Comparison of ENCODE assay signal across 15 mouse cellular contexts in genomic region chr11:86596976-86597375, GRCm38 (mm10). TPM values are rescaled to one million over a fixed set of nuclear protein-coding genes. Genes with fewer than 3 reads are reported as not detected.
DNase-seq lines count a peak whose midpoint lies in the region; ATAC-seq and TF ChIP-seq lines count a peak whose summit lies in the region.
"Had no signal": no experiment of that assay in that cellular context is flagged by ENCODE, and none has a peak within 500 bp of the region (broad histone marks: within the 10 kb centered on the region; RNA-seq: fewer than 3 reads in every experiment).

No protein-coding gene starts in this region.

- no peak overlapping the region for H3K4me2 ChIP-seq in liver, embryonic 13.5 days
- H3K4me2 ChIP-seq: embryonic facial prominence, embryonic 12.5 days; forebrain, embryonic 12.5 days; heart, embryonic 12.5 days; hindbrain, embryonic 14.5 days had no signal

- no peak for TF ChIP-seq EP300 in heart, adult 2 months (IDR thresholded peaks at IDR 0.05; ENCODE audit: insufficient read depth, low read depth, low read length)

- no peak for TF ChIP-seq POLR2A in heart, adult 2 months (IDR thresholded peaks at IDR 0.05; ENCODE audit: insufficient read depth, low read depth, low read length)

- no peak for TF ChIP-seq CTCF in heart, adult 2 months (IDR thresholded peaks at IDR 0.05)

- DNase-seq in heart, adult 11 months = peak; percentile 48
- DNase-seq in heart, adult 2 months = no peak
- DNase-seq in liver, embryonic 13.5 days = no peak
- no peak for DNase-seq in liver
- peak; percentile 29 for DNase-seq in adipocyte (ENCODE audit: low spot score)
- DNase-seq in skeletal muscle tissue, adult 2 months (ENCODE audit: low read depth, low spot score) = peak; percentile 81
- DNase-seq in spleen, adult 18-20 months = no peak
- DNase-seq: adrenal gland, adult 8-10 months; cerebellum, adult 2 months had no signal

- ATAC-seq in liver, embryonic 13.5 days (ENCODE audit: low read depth) = no peak
- ATAC-seq: forebrain, embryonic 16.5 days had no signal

- 89% methylated on average over 3 of the region's 3 CpGs for WGBS in heart, adult 2 months
- WGBS in liver, embryonic 13.5 days (ENCODE audit: insufficient replicate concordance) = 83% methylated on average over 3 of the region's 3 CpGs

- no peak overlapping the region for H3K9ac ChIP-seq in heart, adult 2 months (ENCODE audit: low read depth, low read length)
- no peak overlapping the region for H3K9ac ChIP-seq in liver, embryonic 13.5 days
- H3K9ac ChIP-seq: embryonic facial prominence, embryonic 12.5 days; forebrain, embryonic 12.5 days; heart, embryonic 12.5 days; hindbrain, embryonic 14.5 days had no signal

- no peaks in the 10 kb centered on the region for H3K9me3 ChIP-seq in liver, embryonic 13.5 days (replicated peaks)
- H3K9me3 ChIP-seq: embryonic facial prominence, embryonic 12.5 days; forebrain, embryonic 12.5 days; heart, embryonic 12.5 days; hindbrain, embryonic 10.5 days had no signal

- no peak overlapping the region for H3K27ac ChIP-seq in heart, adult 2 months
- peak overlapping the region; percentile 48; the same call in 1 of the 2 replicates for H3K27ac ChIP-seq in liver, embryonic 13.5 days
- H3K27ac ChIP-seq: embryonic facial prominence, embryonic 12.5 days; forebrain, embryonic 12.5 days; hindbrain, embryonic 10.5 days; hindbrain, embryonic 14.5 days had no signal

- H3K4me1 ChIP-seq in heart, adult 2 months (ENCODE audit: control insufficient read depth, insufficient read depth, low read length) = peaks cover 3% of the 10 kb centered on the region; the same call in 1 of the 2 replicates
- peaks cover 38% of the 10 kb centered on the region for H3K4me1 ChIP-seq in liver, embryonic 13.5 days (replicated peaks)
- H3K4me1 ChIP-seq: forebrain, embryonic 12.5 days; hindbrain, embryonic 10.5 days had no signal

- intact Hi-C loops in heart, adult 2 months (cut with DNase I) = no loop called here

- H3K27me3 ChIP-seq in heart, adult 2 months (ENCODE audit: control insufficient read depth, insufficient read depth, low read length) = no peaks in the 10 kb centered on the region
- H3K27me3 ChIP-seq in liver, embryonic 13.5 days = no peaks in the 10 kb centered on the region
- H3K27me3 ChIP-seq: embryonic facial prominence, embryonic 12.5 days; forebrain, embryonic 12.5 days; heart, embryonic 12.5 days had no signal

- H3K36me3 ChIP-seq in heart, adult 2 months (ENCODE audit: control insufficient read depth, insufficient read depth, low read length) = peaks cover 5% of the 10 kb centered on the region
- peaks cover 20% of the 10 kb centered on the region for H3K36me3 ChIP-seq in liver, embryonic 13.5 days
- H3K36me3 ChIP-seq: embryonic facial prominence, embryonic 12.5 days; forebrain, embryonic 12.5 days; heart, embryonic 12.5 days had no signal

- no peak overlapping the region for H3K4me3 ChIP-seq in heart, adult 2 months
- H3K4me3 ChIP-seq in liver, embryonic 13.5 days (replicated peaks) = no peak overlapping the region
- H3K4me3 ChIP-seq: embryonic facial prominence, embryonic 12.5 days; forebrain, embryonic 12.5 days; heart, embryonic 12.5 days; hindbrain, embryonic 10.5 days had no signal

- no peaks in the 10 kb centered on the region for H3K79me2 ChIP-seq in heart, adult 2 months (replicated peaks; ENCODE audit: control insufficient read depth, insufficient read depth, low read length)

RNA-seq across cellular contexts. Expression of gene Tubd1, which starts 52.2 kb away (rescaled TPM):
- total RNA-seq in heart, adult 2 months (2021) = 1 to 10 TPM; 5.7 to 6.2 TPM
- 4.7 and 8.3 TPM in 2 replicates for polyA plus RNA-seq in heart, adult 2 months (2012; rRNA removed)
- polyA plus RNA-seq in liver, embryonic 13.5 days (2015; fragmentation: Nextera tagmentation; extraction: Ambion mirVana) = 13.2 and 13.6 TPM in 2 replicates

RNA-seq across cellular contexts. Expression of gene Rps6kb1, which starts 52.4 kb away (rescaled TPM):
- 10 to 100 TPM; 18.3 to 22.4 TPM for total RNA-seq in heart, adult 2 months (2021)
- polyA plus RNA-seq in heart, adult 2 months (2012; rRNA removed) = 6.4 and 8.1 TPM in 2 replicates
- polyA plus RNA-seq in liver, embryonic 13.5 days (2015; fragmentation: Nextera tagmentation; extraction: Ambion mirVana) = 30.5 and 34.4 TPM in 2 replicates

Comparison
In these comparisons a context has a peak if more than half of its experiments do, and no peak if none do; other contexts are left out.
1. DNase-seq: peak in heart, adult 11 months (single experiment), adipocyte (single experiment) and skeletal muscle tissue, adult 2 months (single experiment); none in heart, adult 2 months (0 of 2), liver, embryonic 13.5 days (single experiment), liver (single experiment) and spleen, adult 18-20 months (0 of 2).